Comparison of ENCODE assay signal across 14 mouse cellular contexts in the genomic region with DNA sequence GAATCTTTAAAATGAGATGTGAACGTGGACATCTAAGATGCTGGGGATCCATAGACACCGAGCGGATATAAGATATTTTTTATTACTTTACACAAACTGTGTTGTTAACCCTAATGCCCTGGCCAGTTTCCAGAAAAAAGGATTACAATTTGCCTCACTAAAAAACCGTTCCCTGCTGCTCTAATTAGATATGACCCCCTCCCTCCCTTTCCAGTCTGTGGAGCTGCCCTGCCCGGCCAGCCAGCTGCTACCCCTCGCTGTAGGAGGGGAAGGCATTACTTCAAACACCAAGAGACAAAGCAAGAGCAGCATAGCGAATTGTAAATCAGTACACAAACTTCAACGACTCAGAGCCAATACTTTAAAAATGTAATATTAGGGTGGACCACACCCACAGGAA. TPM values are rescaled to one million over a fixed set of nuclear protein-coding genes. Genes with fewer than 3 reads are reported as not detected.
DNase-seq lines count a peak whose midpoint lies in the region; ATAC-seq lines count a peak whose summit lies in the region.
"Had no signal": no experiment of that assay in that cellular context is flagged by ENCODE, and none has a peak within 500 bp of the region (broad histone marks: within the 10 kb centered on the region; RNA-seq: fewer than 3 reads in every experiment).

No protein-coding gene starts in this region.

- no peak for DNase-seq in embryonic facial prominence, embryonic 10.5 days (ENCODE audit: low spot score)
- no peak for DNase-seq in neural tube, embryonic 11.5 days (ENCODE audit: low spot score)
- no peak for DNase-seq in hindbrain, embryonic 14.5 days (ENCODE audit: low spot score)
- DNase-seq in retina, postnatal 1 day, result peak; percentile 90
- DNase-seq in heart, adult 8-10 months (ENCODE audit: low spot score), result no peak
- no peak for DNase-seq in heart, postnatal 10 days
- DNase-seq: kidney, postnatal 25 days; right cerebral cortex, adult 18-20 months had no signal

- WGBS in embryonic facial prominence, embryonic 13.5 days, result 36% methylated on average over 8 of the region's 8 CpGs
- 34% methylated on average over 8 of the region's 8 CpGs for WGBS in embryonic facial prominence, embryonic 10.5 days
- WGBS in neural tube, embryonic 11.5 days, result 33% methylated on average over 8 of the region's 8 CpGs
- WGBS in neural tube, embryonic 15.5 days, result 18% methylated on average over 8 of the region's 8 CpGs
- WGBS in hindbrain, embryonic 14.5 days, result 18% methylated on average over 8 of the region's 8 CpGs

- H3K36me3 ChIP-seq in embryonic facial prominence, embryonic 13.5 days, result no peaks in the 10 kb centered on the region
- H3K36me3 ChIP-seq in embryonic facial prominence, embryonic 10.5 days (replicated peaks), result no peaks in the 10 kb centered on the region
- no peaks in the 10 kb centered on the region for H3K36me3 ChIP-seq in neural tube, embryonic 11.5 days (ENCODE audit: control insufficient read depth, insufficient read depth, low read length)
- no peaks in the 10 kb centered on the region for H3K36me3 ChIP-seq in neural tube, embryonic 15.5 days
- H3K36me3 ChIP-seq in hindbrain, embryonic 14.5 days (replicated peaks; ENCODE audit: control insufficient read depth, insufficient read depth), result no peaks in the 10 kb centered on the region
- H3K36me3 ChIP-seq: heart, embryonic 15.5 days; liver, embryonic 15.5 days; neural tube, embryonic 13.5 days had no signal

- intact Hi-C loops in heart, postnatal 10 days (cut with DNase I), result no loop called here

- H3K9me3 ChIP-seq in embryonic facial prominence, embryonic 13.5 days, result no peaks in the 10 kb centered on the region
- no peaks in the 10 kb centered on the region for H3K9me3 ChIP-seq in embryonic facial prominence, embryonic 10.5 days
- no peaks in the 10 kb centered on the region for H3K9me3 ChIP-seq in neural tube, embryonic 11.5 days (ENCODE audit: control insufficient read depth, low read length)
- no peaks in the 10 kb centered on the region for H3K9me3 ChIP-seq in neural tube, embryonic 15.5 days (replicated peaks)
- H3K9me3 ChIP-seq in hindbrain, embryonic 14.5 days (ENCODE audit: control insufficient read depth, low read length), result no peaks in the 10 kb centered on the region
- H3K9me3 ChIP-seq: heart, embryonic 15.5 days; liver, embryonic 15.5 days; neural tube, embryonic 13.5 days had no signal

- H3K27ac ChIP-seq in embryonic facial prominence, embryonic 13.5 days, result no peak overlapping the region
- no peak overlapping the region for H3K27ac ChIP-seq in embryonic facial prominence, embryonic 10.5 days (replicated peaks)
- H3K27ac ChIP-seq in neural tube, embryonic 11.5 days (ENCODE audit: low read depth, low read length), result no peak overlapping the region
- no peak overlapping the region for H3K27ac ChIP-seq in neural tube, embryonic 15.5 days (replicated peaks)
- H3K27ac ChIP-seq in hindbrain, embryonic 14.5 days, result peak overlapping the region; percentile 9; the same call in 1 of the 2 replicates
- H3K27ac ChIP-seq: heart, embryonic 15.5 days; liver, embryonic 15.5 days had no signal

- H3K4me1 ChIP-seq in embryonic facial prominence, embryonic 13.5 days, result peaks cover 10% of the 10 kb centered on the region
- peaks cover 32% of the 10 kb centered on the region for H3K4me1 ChIP-seq in embryonic facial prominence, embryonic 10.5 days
- peaks cover 12% of the 10 kb centered on the region for H3K4me1 ChIP-seq in neural tube, embryonic 11.5 days (ENCODE audit: control insufficient read depth, insufficient read depth, low read length)
- peaks cover 13% of the 10 kb centered on the region for H3K4me1 ChIP-seq in neural tube, embryonic 15.5 days
- H3K4me1 ChIP-seq in hindbrain, embryonic 14.5 days (replicated peaks; ENCODE audit: control insufficient read depth, insufficient read depth, low read length), result peaks cover 32% of the 10 kb centered on the region
- H3K4me1 ChIP-seq: heart, embryonic 15.5 days; liver, embryonic 15.5 days had no signal

- no peak for ATAC-seq in embryonic facial prominence, embryonic 13.5 days (ENCODE audit: insufficient number of reproducible peaks, insufficient read depth, low FRiP score, low TSS enrichment, low read depth)
- peak; percentile 58 for ATAC-seq in neural tube, embryonic 11.5 days (ENCODE audit: insufficient read depth, low FRiP score, low TSS enrichment)
- ATAC-seq in neural tube, embryonic 15.5 days (ENCODE audit: low FRiP score), result no peak
- ATAC-seq in hindbrain, embryonic 14.5 days (ENCODE audit: low FRiP score), result peak; percentile 50; the same call in 1 of the 2 replicates
- ATAC-seq: inflammation-experienced regulatory T-cells, adult 6 months had no signal

- no peak overlapping the region for H3K4me3 ChIP-seq in embryonic facial prominence, embryonic 13.5 days
- no peak overlapping the region for H3K4me3 ChIP-seq in embryonic facial prominence, embryonic 10.5 days
- H3K4me3 ChIP-seq in neural tube, embryonic 11.5 days (ENCODE audit: low read depth, low read length), result no peak overlapping the region
- no peak overlapping the region for H3K4me3 ChIP-seq in neural tube, embryonic 15.5 days (replicated peaks)
- no peak overlapping the region for H3K4me3 ChIP-seq in hindbrain, embryonic 14.5 days (replicated peaks; ENCODE audit: low read length)
- H3K4me3 ChIP-seq: heart, embryonic 15.5 days; liver, embryonic 15.5 days; neural tube, embryonic 13.5 days had no signal

- no peaks in the 10 kb centered on the region; the same call in 1 of the 2 replicates for H3K27me3 ChIP-seq in embryonic facial prominence, embryonic 13.5 days
- no peaks in the 10 kb centered on the region for H3K27me3 ChIP-seq in embryonic facial prominence, embryonic 10.5 days (replicated peaks; ENCODE audit: low read depth, poor library complexity, severe bottlenecking)
- H3K27me3 ChIP-seq in neural tube, embryonic 11.5 days (ENCODE audit: control insufficient read depth, insufficient read depth, low read length), result no peaks in the 10 kb centered on the region
- no peaks in the 10 kb centered on the region for H3K27me3 ChIP-seq in neural tube, embryonic 15.5 days (replicated peaks)
- H3K27me3 ChIP-seq in hindbrain, embryonic 14.5 days (ENCODE audit: control insufficient read depth, insufficient read depth, low read length), result no peaks in the 10 kb centered on the region
- H3K27me3 ChIP-seq: heart, embryonic 15.5 days; liver, embryonic 15.5 days; neural tube, embryonic 13.5 days had no signal

- H3K4me2 ChIP-seq in embryonic facial prominence, embryonic 13.5 days, result peak overlapping the region; percentile 14; the same call in 1 of the 2 replicates
- no peak overlapping the region for H3K4me2 ChIP-seq in neural tube, embryonic 11.5 days (ENCODE audit: low read depth)
- no peak overlapping the region for H3K4me2 ChIP-seq in neural tube, embryonic 15.5 days
- no peak overlapping the region for H3K4me2 ChIP-seq in hindbrain, embryonic 14.5 days (replicated peaks)
- H3K4me2 ChIP-seq: heart, embryonic 15.5 days; liver, embryonic 15.5 days; neural tube, embryonic 13.5 days had no signal

- no peak overlapping the region for H3K9ac ChIP-seq in embryonic facial prominence, embryonic 13.5 days
- H3K9ac ChIP-seq in neural tube, embryonic 11.5 days (ENCODE audit: low read length), result no peak overlapping the region
- no peak overlapping the region for H3K9ac ChIP-seq in neural tube, embryonic 15.5 days (replicated peaks)
- no peak overlapping the region for H3K9ac ChIP-seq in hindbrain, embryonic 14.5 days
- H3K9ac ChIP-seq: heart, embryonic 15.5 days; liver, embryonic 15.5 days; neural tube, embryonic 13.5 days had no signal

RNA-seq across cellular contexts. Expression of gene Rnd3, which starts 58.9 kb away (rescaled TPM):
- 135 and 140 TPM in 2 replicates for polyA plus RNA-seq in embryonic facial prominence, embryonic 13.5 days (2015; fragmentation: Nextera tagmentation; extraction: Ambion mirVana)
- 133 and 142 TPM in 2 replicates for polyA plus RNA-seq in embryonic facial prominence, embryonic 10.5 days (2016; fragmentation: Nextera tagmentation; extraction: Ambion mirVana)
- 261 and 278 TPM in 2 replicates for polyA plus RNA-seq in neural tube, embryonic 11.5 days (2014; fragmentation: Nextera tagmentation; extraction: Ambion mirVana)
- 79.0 and 84.6 TPM in 2 replicates for polyA plus RNA-seq in neural tube, embryonic 15.5 days (2015; fragmentation: Nextera tagmentation; extraction: Ambion mirVana)
- polyA plus RNA-seq in hindbrain, embryonic 14.5 days (2014; fragmentation: Nextera tagmentation; extraction: Ambion mirVana), result 125 and 150 TPM in 2 replicates
- 10 to 100 TPM; 11.8 to 15.6 (median 15.0) TPM for total RNA-seq in heart, adult 8-10 months (2022)
- 10 to 100 TPM; 24.6 to 28.1 TPM for total RNA-seq in heart, postnatal 10 days (2021)

Comparison
In these comparisons a context has a peak if more than half of its experiments do, and no peak if none do; other contexts are left out.
1. ATAC-seq: peak in neural tube, embryonic 11.5 days (single experiment) and hindbrain, embryonic 14.5 days (single experiment); none in embryonic facial prominence, embryonic 13.5 days (single experiment) and neural tube, embryonic 15.5 days (single experiment).